Mouse (Mus musculus) gastrocnemius, adult 8-10 months (tissue): Measurements from ENCODE around the gene Syne4. TPM values are rescaled to one million over a fixed set of nuclear protein-coding genes. Genes with fewer than 3 reads are reported as not detected.

Experiments
- total RNA-seq, 4 experiments: library from RNA; stranded (reverse); gene quantifications; 2 replicates each; pipeline ENCODE4 v1.2.4; 2022

The Syne4 gene
- total RNA-seq, 4 experiments from 2014 or later = 0.73 to 1.7 (median 1.3) TPM; not detected in 1

Other genes starting within 250 kb of the Syne4 start
- 1 to 10 TPM in 3 of 4 experiments, under 1 TPM in 1; 0.19 to 2.2 (median 1.6) TPM for gene Zfp82, start 241.9 kb upstream of the Syne4 start, total RNA-seq
- gene Gm26920, start 224.4 kb upstream of the Syne4 start, total RNA-seq = 1 to 10 TPM in 1 of 4 experiments, not detected in 3; 1.9 TPM
- gene Zfp566, start 224.3 kb upstream of the Syne4 start, total RNA-seq = 1 to 10 TPM; 2.3 to 3.7 (median 3.0) TPM
- 10 to 100 TPM; 34.0 to 49.3 (median 42.0) TPM for gene Zfp260, start 220.0 kb upstream of the Syne4 start, total RNA-seq
- gene Zfp382, start 192.9 kb upstream of the Syne4 start, total RNA-seq = 1 to 10 TPM in 1 of 4 experiments, under 1 TPM in 3; 0.87 to 1.1 (median 0.95) TPM
- gene Zfp146, start 145.1 kb upstream of the Syne4 start, total RNA-seq = 10 to 100 TPM; 22.6 to 31.4 (median 26.4) TPM
- 100 to 1,000 TPM; 730 to 997 (median 888) TPM for gene Cox7a1, start 130.7 kb upstream of the Syne4 start, total RNA-seq
- 100 to 1,000 TPM; 164 to 196 (median 175) TPM for gene Capns1, start 116.0 kb upstream of the Syne4 start, total RNA-seq
- 10 to 100 TPM; 55.8 to 67.4 (median 62.3) TPM for gene Polr2i, start 82.9 kb upstream of the Syne4 start, total RNA-seq
- 10 to 100 TPM; 26.8 to 38.6 (median 31.1) TPM for gene Tbcb, start 82.5 kb upstream of the Syne4 start, total RNA-seq
- not detected for gene Ovol3, start 79.1 kb upstream of the Syne4 start, total RNA-seq
- gene Thap8, start 34.7 kb upstream of the Syne4 start, total RNA-seq = not detected
- 1 to 10 TPM in 3 of 4 experiments, under 1 TPM in 1; 0.90 to 2.3 (median 1.4) TPM for gene Wdr62, start 34.4 kb upstream of the Syne4 start, total RNA-seq
- 1 to 10 TPM; 1.1 to 7.3 (median 3.4) TPM for gene Clip3, start 23.1 kb upstream of the Syne4 start, total RNA-seq
- 10 to 100 TPM; 21.4 to 31.1 (median 26.4) TPM for gene Alkbh6, start 6.1 kb upstream of the Syne4 start, total RNA-seq
- under 1 TPM; 0.32 to 0.92 (median 0.53) TPM for gene E130208F15Rik, start 6.9 kb downstream of the Syne4 start, total RNA-seq
- 1 to 10 TPM; 5.9 to 8.7 (median 7.5) TPM for gene Sdhaf1, start 9.1 kb downstream of the Syne4 start, total RNA-seq
- gene Lrfn3, start 48.0 kb downstream of the Syne4 start, total RNA-seq = 1 to 10 TPM; 4.5 to 7.5 (median 5.6) TPM
- gene Tyrobp, start 99.0 kb downstream of the Syne4 start, total RNA-seq = 1 to 10 TPM in 2 of 4 experiments, under 1 TPM in 2; 0.82 to 5.5 (median 2.1) TPM
- gene Hcst, start 105.0 kb downstream of the Syne4 start, total RNA-seq = not detected
- gene Nfkbid, start 106.9 kb downstream of the Syne4 start, total RNA-seq = under 1 TPM in 1 of 4 experiments, not detected in 3; 0.40 TPM
- 1 to 10 TPM in 1 of 4 experiments, under 1 TPM in 3; 0.46 to 1.5 (median 0.71) TPM for gene Aplp1, start 130.7 kb downstream of the Syne4 start, total RNA-seq
- gene Kirrel2, start 142.9 kb downstream of the Syne4 start, total RNA-seq = not detected
- not detected for gene Nphs1, start 143.5 kb downstream of the Syne4 start, total RNA-seq
- not detected for gene Prodh2, start 178.8 kb downstream of the Syne4 start, total RNA-seq
- gene Arhgap33, start 220.3 kb downstream of the Syne4 start, total RNA-seq = under 1 TPM; 0.09 to 0.72 (median 0.27) TPM
- gene Hspb6, start 237.4 kb downstream of the Syne4 start, total RNA-seq = 1,000 to 10,000 TPM in 3 of 4 experiments, 100 to 1,000 TPM in 1; 959 to 1,157 (median 1,030) TPM
- gene Proser3, start 237.5 kb downstream of the Syne4 start, total RNA-seq = 1 to 10 TPM; 2.6 to 6.2 (median 3.7) TPM
- 10 to 100 TPM in 3 of 4 experiments, 1 to 10 TPM in 1; 8.1 to 12.4 (median 11.0) TPM for gene Lin37, start 245.0 kb downstream of the Syne4 start, total RNA-seq
- 10 to 100 TPM; 53.4 to 57.5 (median 56.9) TPM for gene U2af1l4, start 248.5 kb downstream of the Syne4 start, total RNA-seq
- 1 to 10 TPM in 3 of 4 experiments, under 1 TPM in 1; 0.56 to 1.9 (median 1.5) TPM for gene Gm49396, start 248.5 kb downstream of the Syne4 start, total RNA-seq
- gene Psenen, start 248.8 kb downstream of the Syne4 start, total RNA-seq = 100 to 1,000 TPM; 140 to 149 (median 146) TPM